Mouse (Mus musculus): ENCODE measurements at regions not wholly inside any gene's neighbourhood (a gene's known extent, or its start where the extent isn't known, plus 50 kb on each side); places are given as distances from the start of the nearest gene placed in this dataset.
A peak's percentile ranks its signal among the peaks of the same experiment; 100 is the strongest.

DNA sequence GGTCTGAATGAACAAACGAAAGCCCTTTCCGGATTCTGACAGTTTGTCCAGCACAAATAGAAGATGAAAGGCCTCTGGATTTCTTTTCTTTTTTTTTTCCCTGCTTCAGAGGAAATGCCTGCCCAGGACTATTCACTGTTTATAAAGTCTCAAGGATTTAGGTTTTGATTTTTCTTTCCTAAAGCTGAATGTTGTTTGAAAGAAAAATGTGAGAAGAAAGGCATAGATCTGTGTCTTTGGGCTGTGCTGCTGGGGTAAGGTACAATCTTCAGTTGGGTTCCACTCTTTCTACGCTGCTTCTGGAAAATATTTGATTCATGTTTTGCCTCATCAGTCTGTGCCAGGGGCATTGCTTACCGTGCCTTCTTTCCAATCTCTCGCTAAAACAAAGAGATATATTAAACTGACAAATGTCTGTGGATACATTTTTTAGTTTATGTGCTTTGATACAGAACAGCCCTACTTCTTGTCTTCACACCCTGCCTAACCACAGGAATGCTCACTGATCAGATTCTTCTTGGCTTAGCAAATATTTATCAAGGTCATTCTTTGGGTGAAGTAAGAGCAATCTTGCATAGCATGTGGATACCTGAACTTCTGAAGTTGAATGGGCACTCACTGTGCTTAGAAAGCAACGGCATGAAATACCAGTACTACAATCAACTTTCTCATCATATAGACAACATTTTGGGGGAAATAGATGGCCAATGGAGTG, 172.5 kb downstream of the Fam198b start:
- Histone ChIP-seq H3K9ac (ENCODE audit: low read length) (no peak overlapping the region), H3K4me3 (replicated peaks; ENCODE audit: low read length) (no peak overlapping the region), H3K27ac (ENCODE audit: low read length) (peak overlapping the region; percentile 21; the same call in 1 of the 2 replicates), H3K36me3 (ENCODE audit: control insufficient read depth, insufficient read depth, low read length) (no peaks in the 10 kb centered on the region), H3K4me2 (ENCODE audit: low read depth, low read length) (peak overlapping the region; percentile 22; the same call in 1 of the 2 replicates), H3K9me3 (replicated peaks; ENCODE audit: control insufficient read depth, low read length) (no peaks in the 10 kb centered on the region), H3K4me1 (ENCODE audit: control insufficient read depth, insufficient read depth, low read length) (no peaks in the 10 kb centered on the region), H3K27me3 (ENCODE audit: control insufficient read depth, insufficient read depth, low read length) (no peaks in the 10 kb centered on the region)
- ATAC-seq (ENCODE audit: insufficient read depth, low FRiP score): no peak
- 38% methylated on average over 6 of the region's 6 CpGs for WGBS

DNA sequence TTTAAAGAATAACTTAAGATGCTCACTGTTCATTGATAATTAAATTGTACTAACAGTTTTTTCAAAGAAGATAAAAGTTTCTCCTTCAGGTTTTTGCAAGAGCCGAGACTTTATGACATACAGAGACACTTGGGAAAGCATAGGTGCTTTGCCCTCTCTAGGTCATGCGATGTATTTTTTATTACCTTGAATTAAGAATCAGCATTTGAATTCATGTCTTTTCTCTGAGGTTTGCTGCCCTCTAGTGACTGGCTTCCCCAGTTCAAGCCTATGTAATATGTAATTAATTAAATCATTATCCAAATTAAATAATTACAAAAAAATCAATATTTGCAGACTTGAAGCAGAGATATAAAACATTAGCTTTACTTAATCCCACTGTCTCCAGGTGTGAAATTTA, 174.4 kb downstream of the Fam198b start:
- Histone ChIP-seq H3K27me3 (ENCODE audit: control insufficient read depth, insufficient read depth, low read length) (no peaks in the 10 kb centered on the region), H3K9ac (ENCODE audit: low read length) (no peak overlapping the region), H3K36me3 (ENCODE audit: control insufficient read depth, insufficient read depth, low read length) (no peaks in the 10 kb centered on the region), H3K4me2 (ENCODE audit: low read depth, low read length) (no peak overlapping the region), H3K27ac (ENCODE audit: low read length) (no peak overlapping the region), H3K4me1 (ENCODE audit: control insufficient read depth, insufficient read depth, low read length) (no peaks in the 10 kb centered on the region), H3K4me3 (replicated peaks; ENCODE audit: low read length) (no peak overlapping the region), H3K9me3 (replicated peaks; ENCODE audit: control insufficient read depth, low read length) (no peaks in the 10 kb centered on the region)
- WGBS: 23% methylated on average over 2 of the region's 2 CpGs
- no peak; the same call in 1 of the 2 replicates for ATAC-seq (ENCODE audit: insufficient read depth, low FRiP score)

DNA sequence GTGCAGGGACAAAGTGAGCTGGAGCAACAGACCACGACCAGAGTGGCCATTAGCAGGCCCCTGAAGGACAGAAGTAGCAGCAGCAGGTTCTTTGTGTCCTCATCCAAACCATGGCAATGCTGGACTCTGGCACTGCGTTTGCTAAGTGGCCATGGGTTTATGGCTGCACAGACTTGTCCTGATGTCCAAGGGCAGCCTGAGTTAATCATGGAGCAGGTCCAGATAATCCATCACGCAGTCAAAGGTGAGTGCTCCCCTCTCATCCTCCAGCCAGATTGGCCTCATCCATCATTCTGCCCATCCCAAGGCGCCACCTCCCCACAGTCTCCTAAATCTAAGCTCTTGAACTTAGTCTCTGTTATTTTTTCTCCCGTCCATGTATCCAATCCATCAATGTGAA, 186.4 kb downstream of the Fam198b start:
- 67% methylated on average over 5 of the region's 5 CpGs for WGBS
- Histone ChIP-seq H3K9ac (ENCODE audit: low read length) (no peak overlapping the region), H3K36me3 (ENCODE audit: control insufficient read depth, insufficient read depth, low read length) (no peaks in the 10 kb centered on the region), H3K4me1 (ENCODE audit: control insufficient read depth, insufficient read depth, low read length) (no peaks in the 10 kb centered on the region), H3K4me3 (replicated peaks; ENCODE audit: low read length) (no peak overlapping the region), H3K9me3 (replicated peaks; ENCODE audit: control insufficient read depth, low read length) (no peaks in the 10 kb centered on the region), H3K27me3 (ENCODE audit: control insufficient read depth, insufficient read depth, low read length) (no peaks in the 10 kb centered on the region), H3K27ac (ENCODE audit: low read length) (no peak overlapping the region), H3K4me2 (ENCODE audit: low read depth, low read length) (no peak overlapping the region)
- no peak for ATAC-seq (ENCODE audit: insufficient read depth, low FRiP score)

GRCm38 (mm10) chr3:80079801-80080418, 195.6 kb downstream of the Fam198b start:
- ATAC-seq (ENCODE audit: insufficient read depth, low FRiP score): no peak
- WGBS: 11% methylated on average over 10 of the region's 10 CpGs
- H3K4me3 ChIP-seq (replicated peaks; ENCODE audit: low read length): peak overlapping the region; percentile 20; the same call in 1 of the 2 replicates
- H3K36me3 ChIP-seq (ENCODE audit: control insufficient read depth, insufficient read depth, low read length): no peaks in the 10 kb centered on the region
- 0 out of 2 replicates have a peak, but pooled peaks cover 2% of the 10 kb centered on the region for H3K4me1 ChIP-seq (ENCODE audit: control insufficient read depth, insufficient read depth, low read length)
- no peaks in the 10 kb centered on the region for H3K9me3 ChIP-seq (replicated peaks; ENCODE audit: control insufficient read depth, low read length)
- peak overlapping the region; percentile 41 for H3K4me2 ChIP-seq (ENCODE audit: low read depth, low read length)
- no peaks in the 10 kb centered on the region for H3K27me3 ChIP-seq (ENCODE audit: control insufficient read depth, insufficient read depth, low read length)
- no peak overlapping the region for H3K27ac ChIP-seq (ENCODE audit: low read length)
- H3K9ac ChIP-seq (ENCODE audit: low read length): peak overlapping the region; percentile 29; the same call in 1 of the 2 replicates

- no peaks in the 10 kb centered on the region for H3K36me3 ChIP-seq (ENCODE audit: control insufficient read depth, insufficient read depth, low read length)
- 40% methylated on average over 7 of the region's 7 CpGs for WGBS
- no peak for ATAC-seq (ENCODE audit: insufficient read depth, low FRiP score)
Observed at GRCm38 (mm10) chr3:80081210-80081609, 196.9 kb downstream of the Fam198b start.

DNA sequence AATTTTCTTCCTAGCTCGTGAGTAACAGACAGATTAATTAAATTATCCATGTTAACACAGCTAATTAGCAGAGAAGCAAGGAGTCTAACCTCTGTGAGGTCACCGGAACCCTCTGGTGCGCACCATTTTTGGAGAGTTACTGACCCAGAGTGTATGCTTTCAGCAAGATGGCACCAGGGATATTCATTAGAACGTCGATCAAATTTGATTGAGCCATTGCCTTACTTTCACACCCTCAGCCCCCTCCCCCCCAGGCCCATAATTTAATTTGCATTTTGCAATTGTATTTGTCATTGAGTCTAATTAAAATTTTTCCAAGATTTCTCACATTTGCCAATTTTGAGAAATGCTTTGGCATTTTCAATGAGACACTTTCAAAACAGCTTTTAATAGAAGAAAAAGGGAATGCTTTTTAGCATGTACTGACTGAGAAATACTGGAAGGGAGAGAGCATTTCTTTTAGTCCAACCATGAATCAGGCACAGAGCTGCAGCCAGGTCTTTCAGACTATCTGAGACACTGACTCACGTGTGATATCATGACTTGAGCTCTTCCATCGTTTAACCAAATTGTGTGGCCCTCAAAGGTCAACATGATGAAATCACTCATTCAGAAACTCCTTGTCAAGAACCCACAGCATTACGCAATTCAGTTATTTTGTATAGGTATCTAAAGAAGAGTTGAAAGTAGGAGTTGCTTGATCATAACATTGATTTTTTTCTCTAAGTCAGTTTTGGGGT, 198.6 kb downstream of the Fam198b start:
- 77% methylated on average over 8 of the region's 8 CpGs for WGBS

More at GRCm38 (mm10) chr3:80081210-80081609, 196.9 kb downstream of the Fam198b start:
- no peak overlapping the region for H3K27ac ChIP-seq (ENCODE audit: low read length)
- H3K4me1 ChIP-seq (ENCODE audit: control insufficient read depth, insufficient read depth, low read length): 0 out of 2 replicates have a peak, but pooled peaks cover 2% of the 10 kb centered on the region
- no peak overlapping the region for H3K9ac ChIP-seq (ENCODE audit: low read length)
- no peak overlapping the region for H3K4me2 ChIP-seq (ENCODE audit: low read depth, low read length)
- no peak overlapping the region for H3K4me3 ChIP-seq (replicated peaks; ENCODE audit: low read length)
- no peaks in the 10 kb centered on the region for H3K27me3 ChIP-seq (ENCODE audit: control insufficient read depth, insufficient read depth, low read length)
- no peaks in the 10 kb centered on the region for H3K9me3 ChIP-seq (replicated peaks; ENCODE audit: control insufficient read depth, low read length)

GRCm38 (mm10) chr3:80084168-80084567, 199.8 kb downstream of the Fam198b start:
- ATAC-seq (ENCODE audit: insufficient read depth, low FRiP score): no peak
- WGBS: 63% methylated on average over 3 of the region's 3 CpGs
- H3K4me3 ChIP-seq (replicated peaks; ENCODE audit: low read length): no peak overlapping the region
- H3K27ac ChIP-seq (ENCODE audit: low read length): no peak overlapping the region
- no peaks in the 10 kb centered on the region for H3K36me3 ChIP-seq (ENCODE audit: control insufficient read depth, insufficient read depth, low read length)
- H3K9ac ChIP-seq (ENCODE audit: low read length): no peak overlapping the region
- no peaks in the 10 kb centered on the region for H3K9me3 ChIP-seq (replicated peaks; ENCODE audit: control insufficient read depth, low read length)
- no peaks in the 10 kb centered on the region for H3K27me3 ChIP-seq (ENCODE audit: control insufficient read depth, insufficient read depth, low read length)
- H3K4me1 ChIP-seq (ENCODE audit: control insufficient read depth, insufficient read depth, low read length): 0 out of 2 replicates have a peak, but pooled peaks cover 2% of the 10 kb centered on the region
- H3K4me2 ChIP-seq (ENCODE audit: low read depth, low read length): no peak overlapping the region

More for the DNA sequence above, 198.6 kb downstream of the Fam198b start:
- Histone ChIP-seq H3K9ac (ENCODE audit: low read length) (no peak overlapping the region), H3K4me3 (replicated peaks; ENCODE audit: low read length) (no peak overlapping the region), H3K27ac (ENCODE audit: low read length) (no peak overlapping the region), H3K27me3 (ENCODE audit: control insufficient read depth, insufficient read depth, low read length) (no peaks in the 10 kb centered on the region), H3K4me2 (ENCODE audit: low read depth, low read length) (no peak overlapping the region), H3K9me3 (replicated peaks; ENCODE audit: control insufficient read depth, low read length) (no peaks in the 10 kb centered on the region), H3K4me1 (ENCODE audit: control insufficient read depth, insufficient read depth, low read length) (0 out of 2 replicates have a peak, but pooled peaks cover 2% of the 10 kb centered on the region), H3K36me3 (ENCODE audit: control insufficient read depth, insufficient read depth, low read length) (no peaks in the 10 kb centered on the region)
- no peak for ATAC-seq (ENCODE audit: insufficient read depth, low FRiP score)

- Histone ChIP-seq H3K27ac (ENCODE audit: low read length) (no peak overlapping the region), H3K4me1 (ENCODE audit: control insufficient read depth, insufficient read depth, low read length) (no peaks in the 10 kb centered on the region), H3K27me3 (ENCODE audit: control insufficient read depth, insufficient read depth, low read length) (no peaks in the 10 kb centered on the region), H3K36me3 (ENCODE audit: control insufficient read depth, insufficient read depth, low read length) (no peaks in the 10 kb centered on the region), H3K9me3 (replicated peaks; ENCODE audit: control insufficient read depth, low read length) (no peaks in the 10 kb centered on the region), H3K4me3 (replicated peaks; ENCODE audit: low read length) (no peak overlapping the region), H3K9ac (ENCODE audit: low read length) (no peak overlapping the region), H3K4me2 (ENCODE audit: low read depth, low read length) (no peak overlapping the region)
- no peak for ATAC-seq (ENCODE audit: insufficient read depth, low FRiP score)
- 85% methylated on average over 3 of the region's 3 CpGs for WGBS
Observed at GRCm38 (mm10) chr3:80099625-80100024, 215.3 kb downstream of the Fam198b start.

Measured in stomach, embryonic 16.5 days (tissue).